Mouse (Mus musculus) urinary bladder, adult 18-20 months (tissue): ENCODE results near the gene Tmem234.
A peak's percentile ranks its signal among the peaks of the same experiment; 100 is the strongest.
"Not testable (repeated sequence)": the region's sequence is repeated elsewhere in the genome, so short reads cannot be mapped to it uniquely, and the experiment has no call there.

Source experiments
- DNase-seq, 2 experiments: peaks; one replicate each; pipeline ENCODE4 v3.0.0; 2022; ENCODE audit warnings: low spot score in 2 of 2, mixed read lengths in 2 of 2

Gene Tmem234

GRCm38 (mm10) chr4:129600233-129601158, at the start of gene Tmem234, which contains the start of gene Eif3i:
Gene Tmem234 (plus strand): TSS chr4:129600668.
Gene Eif3i (minus strand): TSS chr4:129600648.
- DNase-seq, result peak; percentile 69 to 74

GRCm38 (mm10) chr4:129554512-129554911, 46.0 kb upstream of the Tmem234 start:
- DNase-seq, result not testable (repeated sequence)

- peak in 1 of 2 experiments; percentile 21 for DNase-seq
Measured at GRCm38 (mm10) chr4:129555421-129555861, 45.0 kb upstream of the Tmem234 start.

GRCm38 (mm10) chr4:129555862-129556531, 44.5 kb upstream of the Tmem234 start:
- DNase-seq, result peak in 1 of 2 experiments; percentile 16

GRCm38 (mm10) chr4:129556532-129557223, 43.8 kb upstream of the Tmem234 start:
- DNase-seq, result peak; percentile 84 to 87

- no peak for DNase-seq
Measured at GRCm38 (mm10) chr4:129557256-129557808, 43.1 kb upstream of the Tmem234 start.

GRCm38 (mm10) chr4:129558321-129558955, 42.0 kb upstream of the Tmem234 start:
- no peak for DNase-seq

- no peak for DNase-seq
Measured at GRCm38 (mm10) chr4:129561184-129561583, 39.3 kb upstream of the Tmem234 start.

GRCm38 (mm10) chr4:129563718-129564117, 36.8 kb upstream of the Tmem234 start:
- DNase-seq, result no peak

- DNase-seq, result no peak
Measured at GRCm38 (mm10) chr4:129565139-129565538, 35.3 kb upstream of the Tmem234 start.

GRCm38 (mm10) chr4:129568366-129568765, 32.1 kb upstream of the Tmem234 start:
- no peak for DNase-seq

GRCm38 (mm10) chr4:129570028-129570427, 30.4 kb upstream of the Tmem234 start:
- no peak for DNase-seq

GRCm38 (mm10) chr4:129571551-129572084, 28.9 kb upstream of the Tmem234 start:
- DNase-seq, result no peak

GRCm38 (mm10) chr4:129572236-129573092, 28.0 kb upstream of the Tmem234 start:
- no peak for DNase-seq

- no peak for DNase-seq
Measured at GRCm38 (mm10) chr4:129573093-129573370, 27.4 kb upstream of the Tmem234 start.

- no peak for DNase-seq
Measured at GRCm38 (mm10) chr4:129573430-129573829, 27.0 kb upstream of the Tmem234 start, which contains the start of gene Lck. Gene Lck (minus strand): TSS chr4:129573641.

GRCm38 (mm10) chr4:129575171-129575844, 25.2 kb upstream of the Tmem234 start:
- no peak for DNase-seq

- DNase-seq, result peak; percentile 45
Measured at GRCm38 (mm10) chr4:129576863-129577491, 23.5 kb upstream of the Tmem234 start.

GRCm38 (mm10) chr4:129577688-129578087, 22.8 kb upstream of the Tmem234 start:
- DNase-seq, result no peak
